Comparison of ENCODE assay signal across 8 mouse cellular contexts in the genomic region with DNA sequence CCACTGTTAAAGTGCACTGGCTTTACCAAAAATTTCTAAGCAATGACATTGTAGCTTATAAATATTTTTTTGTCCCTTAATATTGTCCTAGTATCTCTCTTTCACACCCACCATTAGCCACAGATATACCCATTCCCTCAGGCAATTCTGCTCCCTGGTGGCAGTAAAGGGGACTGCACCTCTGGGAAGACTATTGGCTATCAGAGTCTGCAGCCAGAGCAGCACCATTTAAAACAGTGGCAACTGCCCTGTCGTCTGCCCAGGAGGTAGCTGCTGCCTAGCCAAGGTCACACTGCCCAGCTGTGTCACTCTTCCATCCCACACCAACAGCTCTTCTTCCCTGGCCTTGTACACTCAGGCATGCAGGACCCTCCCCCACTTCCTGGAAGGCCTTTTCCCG. TPM values are rescaled to one million over a fixed set of nuclear protein-coding genes. Genes with fewer than 3 reads are reported as not detected.
A peak's percentile ranks its signal among the peaks of the same experiment; 100 is the strongest.
DNase-seq lines count a peak whose midpoint lies in the region; ATAC-seq and TF ChIP-seq lines count a peak whose summit lies in the region.

No protein-coding gene starts in this region.

- peak overlapping the region; percentile 55 for H3K4me2 ChIP-seq in intestine, embryonic 14.5 days (ENCODE audit: low read length)
- H3K4me2 ChIP-seq in liver, embryonic 14.5 days (ENCODE audit: low read depth), result no peak overlapping the region

- peak; percentile 20; the same call in 1 of the 2 replicates for ATAC-seq in intestine, embryonic 14.5 days (replicated peaks; ENCODE audit: low FRiP score, low TSS enrichment, low read depth)
- peak; percentile 47; the same call in 1 of the 2 replicates for ATAC-seq in liver, embryonic 14.5 days (ENCODE audit: insufficient read depth)

- TF ChIP-seq EP300 in liver, embryonic 14.5 days (IDR thresholded peaks at IDR 0.05; ENCODE audit: low read depth), result no peak

- H3K4me1 ChIP-seq in intestine, embryonic 14.5 days (replicated peaks; ENCODE audit: control insufficient read depth, insufficient read depth, low read length), result 0 out of 2 replicates have a peak, but pooled peaks cover 2% of the 10 kb centered on the region
- H3K4me1 ChIP-seq in liver, embryonic 14.5 days (replicated peaks; ENCODE audit: control insufficient read depth in 2 of 2, insufficient read depth in 2 of 2, low read length in 1 of 2), result no peaks in the 10 kb centered on the region

- H3K36me3 ChIP-seq in intestine, embryonic 14.5 days (ENCODE audit: control insufficient read depth, insufficient read depth, low read length), result peaks cover 14% of the 10 kb centered on the region; the same call in 1 of the 2 replicates
- no peaks in the 10 kb centered on the region for H3K36me3 ChIP-seq in liver, embryonic 14.5 days (replicated peaks; ENCODE audit: control insufficient read depth, insufficient read depth, low read depth)

- 38% methylated on average over 2 of the region's 2 CpGs for WGBS in intestine, embryonic 14.5 days
- 39% methylated on average over 2 of the region's 2 CpGs for WGBS in liver, embryonic 14.5 days (ENCODE audit: insufficient replicate concordance)

- intact Hi-C loops in gastrocnemius, postnatal 36 days (cut with DNase I), result loop anchor here (1.0 to 2.0 kb wide), 2 partner anchors 78 to 192 kb away; no protein-coding TSS in a partner anchor

- peak; percentile 24 for DNase-seq in right cerebral cortex, adult 18-20 months
- no peak for DNase-seq in right cerebral cortex, postnatal 36 days (ENCODE audit: low spot score in 2 of 2)
- peak; percentile 57 for DNase-seq in c-Kit-positive CD71-positive TER-119-negative erythroid progenitor cells, embryonic 14.5 days (ENCODE audit: low read depth)
- peak; percentile 63 to 74 for DNase-seq in gastrocnemius, postnatal 36 days
- peak; percentile 75 for DNase-seq in intestine, embryonic 14.5 days (ENCODE audit: low spot score)
- peak in 1 of 3 experiments; percentile 44 for DNase-seq in liver, embryonic 14.5 days (ENCODE audit: low read depth in 3 of 3, low spot score in 3 of 3)
- peak; percentile 57 for DNase-seq in ovary, postnatal 10 days (ENCODE audit: low spot score)
- peak; percentile 71 for DNase-seq in thymus, postnatal 25 days

- peak overlapping the region; percentile 87 for H3K27ac ChIP-seq in intestine, embryonic 14.5 days (ENCODE audit: low read depth)
- H3K27ac ChIP-seq in liver, embryonic 14.5 days, result no peak overlapping the region

- peak overlapping the region; percentile 23 for H3K4me3 ChIP-seq in intestine, embryonic 14.5 days (ENCODE audit: low read depth, low read length)
- no peak overlapping the region for H3K4me3 ChIP-seq in liver, embryonic 14.5 days (ENCODE audit: insufficient read depth in 1 of 2, low read depth in 2 of 2, low read length in 2 of 2)

- H3K9me3 ChIP-seq in intestine, embryonic 14.5 days (ENCODE audit: control insufficient read depth, low read length), result no peaks in the 10 kb centered on the region
- H3K9me3 ChIP-seq in liver, embryonic 14.5 days (ENCODE audit: control insufficient read depth, low read length), result no peaks in the 10 kb centered on the region

- TF ChIP-seq CTCF in liver, embryonic 14.5 days (IDR thresholded peaks at IDR 0.05; ENCODE audit: low read depth), result peak; percentile 89

- no peaks in the 10 kb centered on the region for H3K27me3 ChIP-seq in intestine, embryonic 14.5 days (replicated peaks; ENCODE audit: control insufficient read depth, insufficient read depth, low read length)
- H3K27me3 ChIP-seq in liver, embryonic 14.5 days (ENCODE audit: control insufficient read depth, insufficient read depth, low read length), result no peaks in the 10 kb centered on the region

- peak overlapping the region; percentile 39; the same call in 1 of the 2 replicates for H3K9ac ChIP-seq in intestine, embryonic 14.5 days (ENCODE audit: low read length)
- no peak overlapping the region for H3K9ac ChIP-seq in liver, embryonic 14.5 days (replicated peaks)

RNA-seq across cellular contexts. Expression of gene Trpm5, which starts 8.1 kb away (rescaled TPM):
- not detected for total RNA-seq in gastrocnemius, postnatal 36 days (2021)
- 14.1 and 17.8 TPM in 2 replicates for polyA plus RNA-seq in intestine, embryonic 14.5 days (2014; fragmentation: Nextera tagmentation; extraction: Ambion mirVana)
- polyA plus RNA-seq in liver, embryonic 14.5 days (2012; rRNA removed), result 0.43 and 0.54 TPM in 2 replicates
- 0.34 and 0.87 TPM in 2 replicates for polyA plus RNA-seq in liver, embryonic 14.5 days (2014; fragmentation: Nextera tagmentation; extraction: Ambion mirVana)

RNA-seq across cellular contexts. Expression of gene Tssc4, which starts 17.3 kb away (rescaled TPM):
- total RNA-seq in gastrocnemius, postnatal 36 days (2021), result 1 to 10 TPM; 7.8 to 8.4 TPM
- 59.1 and 60.3 TPM in 2 replicates for polyA plus RNA-seq in intestine, embryonic 14.5 days (2014; fragmentation: Nextera tagmentation; extraction: Ambion mirVana)
- 38.5 and 48.3 TPM in 2 replicates for polyA plus RNA-seq in liver, embryonic 14.5 days (2012; rRNA removed)
- 26.9 and 27.8 TPM in 2 replicates for polyA plus RNA-seq in liver, embryonic 14.5 days (2014; fragmentation: Nextera tagmentation; extraction: Ambion mirVana)

RNA-seq across cellular contexts. Expression of gene Kcnq1, which starts 19.8 kb away (rescaled TPM):
- total RNA-seq in gastrocnemius, postnatal 36 days (2021), result under 1 TPM; 0.31 to 0.69 TPM
- polyA plus RNA-seq in intestine, embryonic 14.5 days (2014; fragmentation: Nextera tagmentation; extraction: Ambion mirVana), result 2.1 and 5.3 TPM in 2 replicates
- polyA plus RNA-seq in liver, embryonic 14.5 days (2012; rRNA removed), result 0.12 and 0.21 TPM in 2 replicates
- 0.27 and 0.41 TPM in 2 replicates for polyA plus RNA-seq in liver, embryonic 14.5 days (2014; fragmentation: Nextera tagmentation; extraction: Ambion mirVana)

RNA-seq across cellular contexts. Expression of gene Cd81, which starts 33.8 kb away (rescaled TPM):
- total RNA-seq in gastrocnemius, postnatal 36 days (2021), result 100 to 1,000 TPM; 106 to 118 TPM
- 457 and 534 TPM in 2 replicates for polyA plus RNA-seq in intestine, embryonic 14.5 days (2014; fragmentation: Nextera tagmentation; extraction: Ambion mirVana)
- 48.0 and 56.2 TPM in 2 replicates for polyA plus RNA-seq in liver, embryonic 14.5 days (2012; rRNA removed)
- 120 and 129 TPM in 2 replicates for polyA plus RNA-seq in liver, embryonic 14.5 days (2014; fragmentation: Nextera tagmentation; extraction: Ambion mirVana)

Comparison
In these comparisons a context has a peak if more than half of its experiments do, and no peak if none do; other contexts are left out.
1. DNase-seq: peak in right cerebral cortex, adult 18-20 months (single experiment), c-Kit-positive CD71-positive TER-119-negative erythroid progenitor cells, embryonic 14.5 days (single experiment), gastrocnemius, postnatal 36 days (2 of 2), intestine, embryonic 14.5 days (single experiment), ovary, postnatal 10 days (single experiment) and thymus, postnatal 25 days (single experiment); none in right cerebral cortex, postnatal 36 days (0 of 2).